Mouse (Mus musculus) midbrain, embryonic 11.5 days (tissue): ENCODE results near the gene Morc3. TPM values are rescaled to one million over a fixed set of nuclear protein-coding genes. Genes with fewer than 3 reads are reported as not detected.
"Not testable (repeated sequence)": the region's sequence is repeated elsewhere in the genome, so short reads cannot be mapped to it uniquely, and the experiment has no call there.

ENCODE experiments used
- ATAC-seq: fragments of 200-750 bp; cut with Nextera tagmentation; 2 replicates; pipeline ENCODE4 v1.8.0; 2017; ENCODE audit warnings: moderate TSS enrichment, moderate library complexity; ENCODE audit not compliant: low FRiP score
- DNase-seq: peaks from one replicate; pipeline ENCODE4 v3.0.0; 2015; ENCODE audit warnings: low spot score; ENCODE audit errors: missing footprints
- H3K27ac ChIP-seq: fragments of 300-500 bp; sonication (generic); 2 replicates; pipeline ENCODE4 v1.5.1; 2014; ENCODE audit warnings: low read depth, low read length
- H3K27me3 ChIP-seq: fragments of 300-500 bp; sonication (generic); 2 replicates; pipeline ENCODE4 v1.6.1; 2014; ENCODE audit warnings: mild to moderate bottlenecking, low read length, moderate library complexity, mixed read lengths; ENCODE audit not compliant: control insufficient read depth, insufficient read depth
- H3K36me3 ChIP-seq: fragments of 300-500 bp; sonication (generic); 2 replicates; pipeline ENCODE4 v1.6.1; 2014; ENCODE audit warnings: mild to moderate bottlenecking, low read length, moderate library complexity, mixed read lengths; ENCODE audit not compliant: control insufficient read depth, insufficient read depth
- H3K4me1 ChIP-seq: fragments of 300-500 bp; sonication (generic); 2 replicates; pipeline ENCODE4 v1.6.1; 2014; ENCODE audit warnings: low read length; ENCODE audit not compliant: control insufficient read depth, insufficient read depth
- H3K4me2 ChIP-seq: fragments of 300-500 bp; sonication (generic); 2 replicates; pipeline ENCODE4 v1.6.1; 2014; ENCODE audit warnings: mild to moderate bottlenecking, moderate library complexity
- H3K4me3 ChIP-seq: fragments of 300-500 bp; sonication (generic); 2 replicates; pipeline ENCODE4 v1.5.1; 2014; ENCODE audit warnings: low read depth, low read length
- H3K9ac ChIP-seq: fragments of 300-500 bp; sonication (generic); 2 replicates; pipeline ENCODE4 v1.6.1; 2014; ENCODE audit warnings: low read length
- H3K9me3 ChIP-seq: fragments of 300-500 bp; sonication (generic); 2 replicates; pipeline ENCODE4 v1.6.1; 2016; ENCODE audit warnings: low read length; ENCODE audit not compliant: control insufficient read depth
- WGBS: fragments of 180-500 bp; shearing (Covaris S2); extraction: QIAGEN DNeasy Blood & Tissue Kit; methylation state at CpG from one replicate; pipeline ENCODE4 v1.1.7; 2014; 5-methylcytosine and 5-hydroxymethylcytosine counted together
- polyA plus RNA-seq: library from polyadenylated mRNA; unstranded; fragments of >200 nt; fragmentation: Nextera tagmentation; extraction: Ambion mirVana; gene quantifications from 2 replicates; pipeline ENCODE4 v1.2.1, GENCODE M21; 2014

Gene Morc3
- polyA plus RNA-seq, 1 experiment from 2014 or later, result 29.6 TPM

- Histone ChIP-seq H3K27me3 (no peaks in the 10 kb centered on the region), H3K27ac (no peak overlapping the region), H3K4me2 (no peak overlapping the region), H3K4me1 (no peaks in the 10 kb centered on the region), H3K4me3 (no peak overlapping the region), H3K9ac (no peak overlapping the region), H3K9me3 (peaks cover 4% of the 10 kb centered on the region; the same call in 1 of the 2 replicates), H3K36me3 (0 out of 2 replicates have a peak, but pooled peaks cover 6% of the 10 kb centered on the region)
- ATAC-seq, result no peak
- 72% methylated on average over 20 of the region's 20 CpGs for WGBS
- DNase-seq, result no peak
These were observed 15.8 kb upstream of the Morc3 start for GRCm38 (mm10) chr16:93815856-93816736.

DNA sequence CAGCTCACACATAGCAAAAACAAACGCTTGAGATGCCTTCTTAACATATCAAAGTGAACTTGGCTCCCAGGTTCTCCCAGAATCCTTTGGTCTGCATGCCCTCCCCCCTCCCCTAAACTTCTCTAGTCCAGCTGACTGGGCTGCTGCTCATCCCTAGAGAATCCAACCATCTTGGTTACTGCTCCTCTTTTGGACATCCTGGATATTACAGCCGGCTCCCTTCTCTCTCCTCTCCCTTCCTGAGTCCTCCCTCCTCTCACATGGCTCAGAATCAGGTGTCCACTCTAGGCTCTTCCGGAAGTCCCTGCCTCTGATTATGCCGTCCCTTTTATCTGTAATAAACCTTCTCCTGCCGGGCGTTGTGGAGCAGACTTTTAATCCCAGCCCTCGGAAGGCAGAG lies 15.1 kb upstream of the Morc3 start:
- WGBS, result 84% methylated on average over 7 of the region's 7 CpGs
- H3K9me3 ChIP-seq, result no peaks in the 10 kb centered on the region
- H3K4me3 ChIP-seq, result no peak overlapping the region
- DNase-seq (no peak), ATAC-seq (no peak)
- no peaks in the 10 kb centered on the region for H3K27me3 ChIP-seq
- no peak overlapping the region for H3K4me2 ChIP-seq
- H3K4me1 ChIP-seq, result no peaks in the 10 kb centered on the region
- 0 out of 2 replicates have a peak, but pooled peaks cover 3% of the 10 kb centered on the region for H3K36me3 ChIP-seq
- H3K9ac ChIP-seq, result no peak overlapping the region
- H3K27ac ChIP-seq, result no peak overlapping the region

DNA sequence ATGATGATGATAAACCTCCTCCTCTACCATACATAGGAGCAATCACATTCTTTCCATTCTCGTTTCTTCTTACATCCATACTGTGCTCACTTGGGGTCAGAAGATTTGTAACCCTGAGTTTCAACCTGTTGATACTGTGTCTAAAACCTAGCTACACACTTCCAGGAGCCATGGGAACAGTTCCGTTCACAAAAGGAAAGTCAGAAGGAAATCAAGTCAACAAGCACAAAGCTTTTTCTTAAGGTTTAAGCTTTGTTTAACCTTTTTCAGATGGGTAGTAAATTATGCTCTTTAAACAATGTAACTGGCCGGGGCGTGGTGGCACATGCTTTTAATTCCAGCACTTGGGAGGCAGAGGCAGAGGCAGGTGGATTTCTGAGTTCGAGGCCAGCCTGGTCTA lies 14.6 kb upstream of the Morc3 start:
- WGBS, result 88% methylated on average over 5 of the region's 5 CpGs
- Histone ChIP-seq H3K4me2 (no peak overlapping the region), H3K27me3 (no peaks in the 10 kb centered on the region), H3K27ac (no peak overlapping the region), H3K4me3 (no peak overlapping the region), H3K4me1 (no peaks in the 10 kb centered on the region), H3K9me3 (no peaks in the 10 kb centered on the region), H3K9ac (no peak overlapping the region), H3K36me3 (0 out of 2 replicates have a peak, but pooled peaks cover 2% of the 10 kb centered on the region)
- ATAC-seq (no peak), DNase-seq (no peak)

DNA sequence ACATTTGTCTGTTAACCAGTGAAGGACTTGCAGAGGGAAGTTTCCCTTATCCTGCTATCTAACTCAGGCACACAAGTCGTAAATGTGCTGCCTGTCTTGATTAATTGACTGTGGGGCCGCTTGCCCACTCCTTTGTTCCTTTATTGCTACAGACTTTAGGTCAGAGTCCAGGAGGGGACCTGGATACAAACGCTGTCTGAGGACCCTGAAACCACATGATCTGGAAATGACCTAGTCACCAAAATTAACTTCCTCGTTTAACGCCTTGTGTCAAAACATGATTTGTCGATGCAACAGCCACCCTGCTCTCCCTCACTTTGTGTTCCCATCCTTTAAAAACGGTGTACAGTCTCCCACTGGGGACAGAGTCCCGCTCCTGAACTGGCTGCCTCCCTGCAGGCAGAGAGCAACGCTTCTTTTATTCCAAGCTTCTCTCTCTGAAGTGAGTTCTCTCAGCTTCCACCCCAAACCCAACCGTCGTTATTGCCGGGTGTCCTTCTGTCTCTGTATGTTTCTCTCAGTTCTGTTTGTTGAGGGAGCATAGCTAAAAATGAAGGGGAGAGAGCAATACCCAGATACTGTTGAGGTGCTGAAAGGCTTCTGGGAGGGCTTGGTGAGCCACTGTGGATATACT lies 13.1 kb upstream of the Morc3 start:
- WGBS, result 70% methylated on average over 12 of the region's 12 CpGs
- Histone ChIP-seq H3K27me3 (no peaks in the 10 kb centered on the region), H3K9ac (no peak overlapping the region), H3K4me3 (no peak overlapping the region), H3K9me3 (peaks cover 4% of the 10 kb centered on the region; the same call in 1 of the 2 replicates), H3K4me2 (no peak overlapping the region), H3K27ac (no peak overlapping the region), H3K4me1 (no peaks in the 10 kb centered on the region), H3K36me3 (no peaks in the 10 kb centered on the region)
- DNase-seq (no peak), ATAC-seq (no peak)

DNA sequence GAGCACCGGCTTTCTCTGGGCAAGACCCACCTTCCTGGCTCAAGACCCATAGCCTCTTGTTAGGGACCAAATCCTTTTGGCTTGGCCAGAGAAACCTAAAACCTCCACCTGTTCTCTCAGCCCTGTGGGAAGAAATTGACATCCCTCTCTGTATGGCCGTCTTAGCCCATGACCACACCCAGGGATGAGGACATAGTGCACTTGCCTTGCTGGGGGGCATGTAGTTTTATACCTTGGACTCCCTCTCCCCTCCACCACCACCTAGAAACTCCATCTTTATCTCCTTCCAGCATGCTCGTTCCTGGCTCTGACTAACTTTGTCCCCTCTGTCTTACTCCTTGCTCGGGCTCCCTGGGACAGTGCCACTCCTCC lies 12.6 kb upstream of the Morc3 start:
- H3K4me2 ChIP-seq, result no peak overlapping the region
- H3K9ac ChIP-seq, result no peak overlapping the region
- peaks cover 8% of the 10 kb centered on the region; the same call in 1 of the 2 replicates for H3K9me3 ChIP-seq
- no peaks in the 10 kb centered on the region for H3K4me1 ChIP-seq
- H3K27me3 ChIP-seq, result no peaks in the 10 kb centered on the region
- no peak for DNase-seq
- H3K36me3 ChIP-seq, result no peaks in the 10 kb centered on the region
- no peak for ATAC-seq
- no peak overlapping the region for H3K4me3 ChIP-seq
- no peak overlapping the region for H3K27ac ChIP-seq
- 87% methylated on average over 4 of the region's 4 CpGs for WGBS

DNA sequence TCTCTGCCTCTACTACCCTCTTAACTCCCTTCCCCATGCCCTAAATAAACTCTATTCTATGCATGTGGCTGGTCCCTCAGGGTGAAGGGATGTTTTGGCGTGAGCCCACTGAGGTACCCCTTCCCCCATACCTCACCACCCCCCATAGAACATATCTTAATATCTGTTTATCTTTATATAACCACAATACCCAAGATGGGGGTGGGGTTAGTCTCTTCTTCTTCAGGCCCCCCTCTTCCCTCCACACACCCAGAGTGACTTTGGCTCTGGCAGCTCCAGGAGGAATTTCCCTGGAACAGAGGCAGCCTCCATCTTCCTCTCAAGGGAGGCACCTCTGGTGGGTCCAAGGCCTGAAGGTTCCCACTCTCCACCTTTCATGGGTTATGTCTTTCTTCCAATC lies 11.9 kb upstream of the Morc3 start:
- DNase-seq (no peak), ATAC-seq (no peak)
- H3K4me1 ChIP-seq, result no peaks in the 10 kb centered on the region
- H3K4me3 ChIP-seq, result no peak overlapping the region
- no peaks in the 10 kb centered on the region for H3K36me3 ChIP-seq
- no peaks in the 10 kb centered on the region for H3K27me3 ChIP-seq
- WGBS, result 84% methylated on average over 1 of the region's 1 CpGs
- no peak overlapping the region for H3K9ac ChIP-seq
- no peak overlapping the region for H3K4me2 ChIP-seq
- H3K27ac ChIP-seq, result no peak overlapping the region
- H3K9me3 ChIP-seq, result peaks cover 8% of the 10 kb centered on the region; the same call in 1 of the 2 replicates

DNA sequence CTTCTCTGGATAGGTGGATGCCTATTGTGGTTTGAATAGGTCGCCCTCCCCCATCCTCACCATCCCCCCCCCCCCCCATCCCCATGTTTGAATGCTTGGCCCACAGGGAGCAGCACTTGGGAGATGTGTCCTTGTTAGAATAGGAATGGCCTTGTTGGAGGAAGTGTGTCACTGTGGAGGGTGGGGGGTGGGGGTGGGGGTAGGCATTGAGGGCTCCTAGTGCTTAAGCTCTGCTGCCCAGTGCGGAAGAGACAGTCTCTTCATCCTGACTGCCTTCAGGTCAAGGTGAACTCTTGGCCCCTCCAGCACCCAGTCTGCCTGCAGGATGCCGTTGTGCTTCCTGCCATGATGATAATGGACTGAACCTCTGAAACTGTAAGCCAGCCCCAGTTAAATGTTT lies 10.2 kb upstream of the Morc3 start:
- H3K27ac ChIP-seq, result no peak overlapping the region
- no peaks in the 10 kb centered on the region for H3K36me3 ChIP-seq
- no peak overlapping the region for H3K4me3 ChIP-seq
- no peaks in the 10 kb centered on the region for H3K4me1 ChIP-seq
- peaks cover 8% of the 10 kb centered on the region; the same call in 1 of the 2 replicates for H3K9me3 ChIP-seq
- ATAC-seq, result no peak
- H3K27me3 ChIP-seq, result no peaks in the 10 kb centered on the region
- H3K9ac ChIP-seq, result no peak overlapping the region
- 94% methylated on average over 3 of the region's 3 CpGs for WGBS
- no peak for DNase-seq
- H3K4me2 ChIP-seq, result no peak overlapping the region

GRCm38 (mm10) chr16:93822433-93823225 lies 9.3 kb upstream of the Morc3 start:
- not testable (repeated sequence) for H3K4me3 ChIP-seq, H3K4me2 ChIP-seq, H3K27me3 ChIP-seq, H3K9ac ChIP-seq, H3K27ac ChIP-seq, ATAC-seq, H3K9me3 ChIP-seq, DNase-seq, H3K36me3 ChIP-seq, H3K4me1 ChIP-seq
- WGBS, result 85% methylated on average over 4 of the region's 8 CpGs
